Mouse (Mus musculus): ENCODE results near the gene Vax2. TPM values are rescaled to one million over a fixed set of nuclear protein-coding genes. Genes with fewer than 3 reads are reported as not detected.

Vax2 gene
- polyA plus RNA-seq, 2 experiments: not detected

DNA sequence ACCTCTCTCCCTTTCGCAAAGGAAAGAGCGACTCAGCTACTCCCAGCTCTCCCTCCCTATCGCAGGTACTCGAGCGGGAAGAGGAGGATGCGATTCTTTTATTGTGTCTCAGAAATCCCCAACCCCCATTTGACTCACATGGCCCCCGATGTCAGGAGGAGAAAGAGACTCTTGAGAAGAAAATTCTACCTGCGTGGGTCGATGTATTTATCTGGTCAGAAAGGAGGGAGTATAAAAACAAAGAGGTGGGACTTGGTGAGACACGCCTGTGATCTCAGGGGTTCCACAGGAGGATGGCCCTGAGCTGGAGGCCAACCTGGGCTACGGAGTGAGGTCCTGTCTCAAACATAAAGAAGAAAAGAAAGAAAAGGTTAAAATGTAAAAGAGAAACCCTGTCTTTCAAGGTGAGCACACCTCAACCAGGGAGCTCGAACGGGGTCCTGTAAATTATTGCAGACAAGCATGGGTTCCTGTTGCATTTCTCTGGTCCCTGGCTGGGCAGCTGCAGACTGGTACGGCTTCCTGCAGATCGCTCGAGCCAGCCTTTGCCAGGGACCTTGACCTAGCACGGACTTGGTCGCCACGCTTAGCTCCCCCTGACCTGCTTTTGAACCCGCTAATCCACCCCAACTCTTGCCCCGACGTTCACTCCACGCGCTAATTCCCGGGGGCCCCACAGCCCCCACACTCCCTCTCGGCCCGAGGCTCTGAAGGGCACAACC is 7.9 kb upstream of the Vax2 start:
- no peaks in the 10 kb centered on the region for H3K36me3 ChIP-seq (replicated peaks; ENCODE audit: control insufficient read depth, insufficient read depth, low read depth)
- H3K4me2 ChIP-seq (ENCODE audit: low read depth): no peak overlapping the region
- no peaks in the 10 kb centered on the region for H3K9me3 ChIP-seq (ENCODE audit: control insufficient read depth, low read length)
- ATAC-seq (ENCODE audit: insufficient read depth) (no peak), DNase-seq (ENCODE audit: low read depth in 3 of 3, low spot score in 3 of 3) (no peak)
- no peak overlapping the region for H3K4me3 ChIP-seq (ENCODE audit: insufficient read depth in 1 of 2, low read depth in 2 of 2, low read length in 2 of 2)
- TF ChIP-seq CTCF (IDR thresholded peaks at IDR 0.05; ENCODE audit: low read depth): no peak
- no peak for TF ChIP-seq EP300 (IDR thresholded peaks at IDR 0.05; ENCODE audit: low read depth)
- H3K27ac ChIP-seq: no peak overlapping the region
- H3K4me1 ChIP-seq (replicated peaks; ENCODE audit: control insufficient read depth in 2 of 2, insufficient read depth in 2 of 2, low read length in 1 of 2): no peaks in the 10 kb centered on the region
- H3K27me3 ChIP-seq (ENCODE audit: control insufficient read depth, insufficient read depth, low read length): peaks cover 92% of the 10 kb centered on the region
- no peak overlapping the region for H3K9ac ChIP-seq (replicated peaks)
- under 1% methylated on average over 27 of the region's 27 CpGs for WGBS (ENCODE audit: insufficient replicate concordance)

DNA sequence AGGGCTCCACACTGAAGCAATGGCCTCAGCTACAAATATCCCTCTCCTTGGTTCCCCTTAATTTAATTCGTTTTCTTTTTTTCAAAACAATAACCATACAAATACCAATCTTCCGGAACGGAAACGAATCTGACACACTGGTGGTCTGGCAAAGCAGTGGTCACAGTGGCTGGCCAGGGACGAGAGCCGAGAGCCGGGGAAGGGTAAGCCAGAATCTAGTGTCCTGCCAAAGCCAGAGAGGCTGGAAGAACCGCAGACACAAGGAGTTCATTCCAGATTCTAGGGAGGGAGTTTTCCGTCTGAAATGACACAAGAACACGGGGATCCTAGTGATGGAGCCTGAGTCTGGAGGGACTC is 7.4 kb upstream of the Vax2 start:
- Histone ChIP-seq H3K4me1 (replicated peaks; ENCODE audit: control insufficient read depth in 2 of 2, insufficient read depth in 2 of 2, low read length in 1 of 2) (no peaks in the 10 kb centered on the region), H3K9ac (replicated peaks) (no peak overlapping the region), H3K27me3 (ENCODE audit: control insufficient read depth, insufficient read depth, low read length) (peaks cover 93% of the 10 kb centered on the region), H3K36me3 (replicated peaks; ENCODE audit: control insufficient read depth, insufficient read depth, low read depth) (no peaks in the 10 kb centered on the region), H3K9me3 (ENCODE audit: control insufficient read depth, low read length) (no peaks in the 10 kb centered on the region), H3K27ac (no peak overlapping the region), H3K4me3 (ENCODE audit: insufficient read depth in 1 of 2, low read depth in 2 of 2, low read length in 2 of 2) (no peak overlapping the region), H3K4me2 (ENCODE audit: low read depth) (no peak overlapping the region)
- WGBS (ENCODE audit: insufficient replicate concordance): under 1% methylated on average over 10 of the region's 10 CpGs
- ATAC-seq (ENCODE audit: insufficient read depth): no peak
- TF ChIP-seq CTCF (IDR thresholded peaks at IDR 0.05; ENCODE audit: low read depth) (no peak), EP300 (IDR thresholded peaks at IDR 0.05; ENCODE audit: low read depth) (no peak)
- no peak for DNase-seq (ENCODE audit: low read depth in 3 of 3, low spot score in 3 of 3)

DNA sequence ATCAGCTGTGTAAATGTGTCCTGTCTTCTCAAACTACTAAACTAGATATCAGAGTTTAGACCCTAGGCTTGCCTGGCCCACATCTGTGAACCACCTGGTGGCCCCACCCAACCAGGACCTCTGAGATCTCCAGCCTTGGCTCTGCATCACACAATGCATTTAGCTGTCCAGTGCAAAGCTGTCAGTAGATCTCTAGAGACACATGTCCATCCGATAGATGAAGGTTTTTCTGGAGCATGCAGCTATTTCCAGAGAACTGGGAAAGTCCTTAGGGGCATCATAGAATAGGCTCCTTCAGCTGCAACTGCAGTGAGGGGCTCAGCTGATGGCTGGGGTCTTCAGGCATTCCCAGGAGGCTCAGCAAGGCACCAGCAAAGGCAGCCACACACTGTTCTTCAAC is 6.8 kb upstream of the Vax2 start:
- WGBS (ENCODE audit: insufficient replicate concordance): 7% methylated on average over 1 of the region's 1 CpGs
- TF ChIP-seq CTCF (IDR thresholded peaks at IDR 0.05; ENCODE audit: low read depth) (no peak), EP300 (IDR thresholded peaks at IDR 0.05; ENCODE audit: low read depth) (no peak)
- Histone ChIP-seq H3K4me2 (ENCODE audit: low read depth) (no peak overlapping the region), H3K4me3 (ENCODE audit: insufficient read depth in 1 of 2, low read depth in 2 of 2, low read length in 2 of 2) (no peak overlapping the region), H3K36me3 (replicated peaks; ENCODE audit: control insufficient read depth, insufficient read depth, low read depth) (no peaks in the 10 kb centered on the region), H3K4me1 (replicated peaks; ENCODE audit: control insufficient read depth in 2 of 2, insufficient read depth in 2 of 2, low read length in 1 of 2) (no peaks in the 10 kb centered on the region), H3K9ac (replicated peaks) (no peak overlapping the region), H3K9me3 (ENCODE audit: control insufficient read depth, low read length) (no peaks in the 10 kb centered on the region), H3K27me3 (ENCODE audit: control insufficient read depth, insufficient read depth, low read length) (peaks cover 93% of the 10 kb centered on the region), H3K27ac (no peak overlapping the region)
- DNase-seq (ENCODE audit: low read depth in 3 of 3, low spot score in 3 of 3) (no peak), ATAC-seq (ENCODE audit: insufficient read depth) (no peak)

DNA sequence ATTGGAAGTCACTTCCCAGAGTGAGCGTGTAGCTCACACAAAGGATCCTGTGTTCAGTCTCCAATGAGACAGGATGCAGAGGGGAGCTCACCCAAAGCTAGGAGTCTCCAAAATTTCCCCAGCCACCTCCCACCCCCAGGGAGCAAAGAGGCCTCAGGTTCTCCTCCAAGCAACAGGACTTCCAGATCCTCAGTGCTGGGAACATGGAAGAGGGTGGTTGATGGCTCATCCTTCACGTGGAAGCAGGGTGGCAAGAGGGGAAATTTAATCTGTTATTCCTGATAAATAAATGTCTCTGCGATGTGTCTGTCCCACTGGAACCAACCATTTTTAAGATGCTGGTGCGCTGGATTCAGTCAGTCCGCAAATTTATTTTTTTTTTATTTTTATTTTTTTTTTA is 6.4 kb upstream of the Vax2 start:
- H3K36me3 ChIP-seq (replicated peaks; ENCODE audit: control insufficient read depth, insufficient read depth, low read depth): no peaks in the 10 kb centered on the region
- H3K9me3 ChIP-seq (ENCODE audit: control insufficient read depth, low read length): no peaks in the 10 kb centered on the region
- no peak overlapping the region for H3K4me3 ChIP-seq (ENCODE audit: insufficient read depth in 1 of 2, low read depth in 2 of 2, low read length in 2 of 2)
- no peaks in the 10 kb centered on the region for H3K4me1 ChIP-seq (replicated peaks; ENCODE audit: control insufficient read depth in 2 of 2, insufficient read depth in 2 of 2, low read length in 1 of 2)
- H3K27me3 ChIP-seq (ENCODE audit: control insufficient read depth, insufficient read depth, low read length): peaks cover 93% of the 10 kb centered on the region
- WGBS (ENCODE audit: insufficient replicate concordance): 21% methylated on average over 5 of the region's 5 CpGs
- no peak for ATAC-seq (ENCODE audit: insufficient read depth)
- H3K4me2 ChIP-seq (ENCODE audit: low read depth): no peak overlapping the region
- no peak overlapping the region for H3K9ac ChIP-seq (replicated peaks)
- TF ChIP-seq EP300 (IDR thresholded peaks at IDR 0.05; ENCODE audit: low read depth): no peak
- DNase-seq (ENCODE audit: low read depth in 3 of 3, low spot score in 3 of 3): no peak
- no peak overlapping the region for H3K27ac ChIP-seq

- TF ChIP-seq CTCF (IDR thresholded peaks at IDR 0.05; ENCODE audit: low read depth): no peak
- no peak for TF ChIP-seq EP300 (IDR thresholded peaks at IDR 0.05; ENCODE audit: low read depth)
Observed at GRCm38 (mm10) chr6:83707738-83708510, 3.1 kb upstream of the Vax2 start.

More at GRCm38 (mm10) chr6:83707738-83708510, 3.1 kb upstream of the Vax2 start:
- ATAC-seq (ENCODE audit: insufficient read depth): no peak
- Histone ChIP-seq H3K27me3 (ENCODE audit: control insufficient read depth, insufficient read depth, low read length) (peaks cover 98% of the 10 kb centered on the region), H3K36me3 (replicated peaks; ENCODE audit: control insufficient read depth, insufficient read depth, low read depth) (no peaks in the 10 kb centered on the region), H3K4me2 (ENCODE audit: low read depth) (no peak overlapping the region), H3K27ac (no peak overlapping the region), H3K4me1 (replicated peaks; ENCODE audit: control insufficient read depth in 2 of 2, insufficient read depth in 2 of 2, low read length in 1 of 2) (no peaks in the 10 kb centered on the region), H3K4me3 (ENCODE audit: insufficient read depth in 1 of 2, low read depth in 2 of 2, low read length in 2 of 2) (no peak overlapping the region), H3K9ac (replicated peaks) (no peak overlapping the region), H3K9me3 (ENCODE audit: control insufficient read depth, low read length) (no peaks in the 10 kb centered on the region)
- 6% methylated on average over 6 of the region's 6 CpGs for WGBS (ENCODE audit: insufficient replicate concordance)
- DNase-seq (ENCODE audit: low read depth in 3 of 3, low spot score in 3 of 3): no peak
